Mouse (Mus musculus): ENCODE measurements around the gene Slc6a15.

The Slc6a15 gene

GRCm38 (mm10) chr10:103367371-103368295, at the start of gene Slc6a15:
Gene Slc6a15 (plus strand): TSS chr10:103367783.
- DNase-seq (ENCODE audit: low spot score) = no peak

GRCm38 (mm10) chr10:103321941-103322340, 45.6 kb upstream of the Slc6a15 start:
- DNase-seq (ENCODE audit: low spot score) = no peak

- DNase-seq (ENCODE audit: low spot score) = no peak
Observed at GRCm38 (mm10) chr10:103323386-103323785, 44.2 kb upstream of the Slc6a15 start.

- no peak for DNase-seq (ENCODE audit: low spot score)
Observed at GRCm38 (mm10) chr10:103334306-103334705, 33.3 kb upstream of the Slc6a15 start.

- no peak for DNase-seq (ENCODE audit: low spot score)
Observed at GRCm38 (mm10) chr10:103339928-103340327, 27.7 kb upstream of the Slc6a15 start.

- no peak for DNase-seq (ENCODE audit: low spot score)
Observed at GRCm38 (mm10) chr10:103346797-103347196, 20.8 kb upstream of the Slc6a15 start.

- DNase-seq (ENCODE audit: low spot score) = no peak
Observed at GRCm38 (mm10) chr10:103368296-103369080, 905 bp downstream of the Slc6a15 start.

- DNase-seq (ENCODE audit: low spot score) = no peak
Observed at GRCm38 (mm10) chr10:103369081-103369420, 1.5 kb downstream of the Slc6a15 start.

GRCm38 (mm10) chr10:103402171-103402570, 34.6 kb downstream of the Slc6a15 start:
- no peak for DNase-seq (ENCODE audit: low spot score)

GRCm38 (mm10) chr10:103427717-103428116, 60.1 kb downstream of the Slc6a15 start:
- no peak for DNase-seq (ENCODE audit: low spot score)

GRCm38 (mm10) chr10:103442588-103442987, 75.0 kb downstream of the Slc6a15 start:
- no peak for DNase-seq (ENCODE audit: low spot score)

GRCm38 (mm10) chr10:103443070-103443469, 75.5 kb downstream of the Slc6a15 start:
- DNase-seq (ENCODE audit: low spot score) = no peak

GRCm38 (mm10) chr10:103448340-103448739, 80.8 kb downstream of the Slc6a15 start:
- DNase-seq (ENCODE audit: low spot score) = no peak

GRCm38 (mm10) chr10:103457896-103458295, 90.3 kb downstream of the Slc6a15 start:
- no peak for DNase-seq (ENCODE audit: low spot score)

Data from T-cell, adult 2 months (primary cell).